Mouse (Mus musculus) gastrocnemius, postnatal 4 days (tissue): ENCODE measurements around the gene Ttc22. TPM values are rescaled to one million over a fixed set of nuclear protein-coding genes. Genes with fewer than 3 reads are reported as not detected.
A peak's percentile ranks its signal among the peaks of the same experiment; 100 is the strongest.

Experiments used
- DNase-seq, 2 experiments: peaks; one replicate each; pipeline ENCODE4 v3.0.0; 2021 to 2022; ENCODE audit warnings: low spot score in 2 of 2, mixed read lengths in 2 of 2
- total RNA-seq, 2 experiments: library from RNA; stranded (reverse); gene quantifications; 2 replicates each; pipeline ENCODE4 v1.2.3; 2021

Gene Ttc22
- total RNA-seq, 2 experiments from 2014 or later: 0.29 to 0.44 TPM

- DNase-seq: no peak
Measured at GRCm38 (mm10) chr4:106614881-106615280, 7.4 kb upstream of the Ttc22 start.

GRCm38 (mm10) chr4:106615637-106616036 lies 6.6 kb upstream of the Ttc22 start:
- no peak for DNase-seq

DNA sequence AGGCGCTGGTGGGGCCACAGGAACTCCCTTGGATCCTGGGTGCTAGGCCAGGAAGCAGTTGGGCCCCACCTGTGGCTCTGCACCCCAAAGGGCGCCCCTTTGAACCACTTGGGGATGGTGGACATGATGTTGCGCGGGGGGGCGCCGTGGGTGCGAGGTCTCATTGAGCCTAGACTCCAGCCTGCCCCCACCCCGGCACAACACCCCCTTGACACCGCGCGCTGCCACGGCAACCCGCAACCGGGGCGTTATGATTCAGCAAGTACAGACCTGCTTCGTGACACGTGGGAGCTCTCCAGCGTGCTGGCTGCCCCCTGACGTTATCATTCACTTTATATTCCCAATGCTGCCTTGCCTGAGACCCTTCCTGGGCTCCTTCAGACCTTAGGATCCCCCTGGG lies 5.2 kb upstream of the Ttc22 start, which contains the start of gene Lexm:
TSS of gene Lexm (minus strand) at position 186 of the 400 bp plus-strand sequence.
- no peak for DNase-seq

DNA sequence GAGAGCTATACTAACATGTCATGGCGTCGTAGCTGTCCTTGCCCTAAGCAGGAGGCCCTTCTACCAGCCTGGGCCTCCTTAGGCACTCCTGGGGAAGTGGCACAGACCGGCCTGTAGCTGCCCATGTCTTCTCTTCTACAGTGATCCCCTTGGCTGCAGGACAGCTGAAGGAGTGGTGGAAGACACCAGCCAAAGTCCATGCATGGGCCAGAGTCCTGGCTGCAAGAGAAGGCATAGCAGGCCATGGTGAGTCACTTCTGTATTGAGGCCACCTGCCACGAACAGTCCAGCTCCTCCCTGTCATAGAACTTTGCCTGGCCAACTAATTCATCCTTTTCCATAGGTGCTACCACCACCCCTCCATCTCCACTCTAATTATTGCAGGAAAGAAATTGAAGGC lies 3.3 kb upstream of the Ttc22 start:
- no peak for DNase-seq

- DNase-seq: no peak
Measured at GRCm38 (mm10) chr4:106621428-106621827, 804 bp upstream of the Ttc22 start.

GRCm38 (mm10) chr4:106622712-106623111 lies 480 bp downstream of the Ttc22 start:
- DNase-seq: no peak

- no peak for DNase-seq
Measured at GRCm38 (mm10) chr4:106624271-106624670, 2.0 kb downstream of the Ttc22 start.

DNA sequence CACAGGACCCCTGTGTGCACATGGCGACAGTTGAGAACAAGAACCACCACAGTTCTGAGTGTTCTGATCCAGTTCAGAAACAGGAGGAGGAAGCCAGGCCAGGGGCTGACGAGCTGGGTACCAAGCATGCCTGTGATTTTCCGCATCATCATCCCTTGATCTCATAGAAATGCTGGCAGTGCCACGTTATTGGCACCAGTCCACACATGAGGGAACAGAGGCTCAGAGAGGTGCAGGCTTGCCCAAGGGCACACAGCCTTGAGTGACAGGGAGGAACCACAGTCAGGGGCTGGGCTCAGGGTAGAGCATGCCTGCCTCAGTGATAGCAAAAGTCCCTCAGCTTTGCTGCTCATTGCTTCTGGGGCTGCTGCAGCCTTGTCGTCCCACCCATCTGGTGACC lies 5.6 kb downstream of the Ttc22 start:
- no peak for DNase-seq

DNA sequence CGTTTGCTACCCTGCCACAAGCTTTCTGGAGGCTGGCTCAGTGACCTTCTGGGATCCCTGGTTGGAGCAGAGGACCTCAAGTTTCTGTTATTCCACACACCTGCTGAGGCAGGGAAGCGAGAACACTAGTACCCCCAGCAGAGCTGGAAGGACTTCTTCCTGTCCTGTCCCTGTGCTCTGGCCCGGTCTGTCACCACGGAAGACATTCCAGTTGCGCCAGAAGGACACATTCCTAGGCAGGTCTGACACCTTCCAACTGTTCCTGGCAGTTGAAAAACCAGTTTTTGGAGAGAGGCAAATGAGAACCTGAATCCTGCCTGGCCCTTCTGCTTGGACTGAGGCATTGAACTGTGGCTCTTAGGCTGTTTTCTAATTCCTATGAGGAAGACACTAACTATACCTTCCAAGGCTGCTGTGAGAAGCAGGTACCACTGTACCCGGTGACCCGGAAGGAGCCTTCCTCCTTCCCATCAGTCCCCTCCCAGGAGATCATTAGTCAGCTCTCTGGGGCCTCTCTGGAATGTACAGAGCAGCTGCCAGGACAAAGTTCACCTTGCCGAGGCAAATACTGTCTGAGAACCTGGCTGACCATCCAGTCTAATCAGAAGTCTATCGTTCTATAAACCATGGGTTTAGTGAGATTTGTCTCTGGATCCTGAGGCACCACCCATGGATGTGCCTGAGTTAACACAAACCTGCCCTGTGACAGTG lies 6.6 kb downstream of the Ttc22 start:
- DNase-seq: no peak

GRCm38 (mm10) chr4:106629374-106629773 lies 7.1 kb downstream of the Ttc22 start:
- no peak for DNase-seq

DNA sequence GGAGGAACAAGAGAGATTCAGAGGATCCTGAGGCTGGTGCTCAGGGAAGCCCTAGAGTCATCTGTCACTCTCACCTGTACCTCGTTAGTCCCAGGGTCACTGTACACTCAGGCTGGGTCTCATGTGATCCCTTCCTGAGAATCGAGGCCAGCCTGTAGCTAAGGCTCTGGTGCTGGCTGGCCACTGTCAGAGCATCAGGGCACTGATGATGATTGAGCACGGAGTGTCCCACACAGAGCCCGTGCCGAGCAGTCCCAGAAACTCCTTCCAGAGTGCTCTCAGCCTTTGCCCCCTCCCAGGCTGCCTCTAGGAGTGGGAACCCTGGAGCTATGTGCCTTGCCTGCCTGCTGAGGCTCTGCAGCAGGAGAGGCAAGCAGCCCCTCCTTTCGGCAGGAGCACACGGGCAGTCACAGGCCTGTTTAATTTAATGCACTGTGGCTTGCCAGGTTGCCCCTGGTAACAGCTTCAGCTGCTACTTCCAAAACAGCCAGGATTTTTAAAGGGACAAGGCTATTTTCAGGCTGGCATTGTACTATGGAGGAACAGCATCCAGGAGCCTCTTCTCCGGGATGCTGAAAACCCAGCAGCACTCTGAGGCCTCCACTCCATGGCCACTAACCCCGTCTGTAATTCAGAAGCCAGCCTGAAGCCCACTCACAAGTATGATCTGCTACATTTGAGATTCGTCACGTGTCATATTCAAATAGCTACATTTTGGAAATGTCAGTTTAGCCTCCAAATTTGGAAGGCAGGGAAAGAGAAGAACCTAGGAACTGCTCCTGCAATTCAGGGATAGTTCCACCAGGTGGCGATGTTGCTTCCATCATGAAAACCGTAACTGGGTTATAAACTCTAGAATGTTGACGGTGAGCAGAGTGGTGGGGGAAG lies 8.3 kb downstream of the Ttc22 start:
- DNase-seq: peak in 1 of 2 experiments; percentile 55

GRCm38 (mm10) chr4:106632313-106632712 lies 10.1 kb downstream of the Ttc22 start:
- no peak for DNase-seq

DNA sequence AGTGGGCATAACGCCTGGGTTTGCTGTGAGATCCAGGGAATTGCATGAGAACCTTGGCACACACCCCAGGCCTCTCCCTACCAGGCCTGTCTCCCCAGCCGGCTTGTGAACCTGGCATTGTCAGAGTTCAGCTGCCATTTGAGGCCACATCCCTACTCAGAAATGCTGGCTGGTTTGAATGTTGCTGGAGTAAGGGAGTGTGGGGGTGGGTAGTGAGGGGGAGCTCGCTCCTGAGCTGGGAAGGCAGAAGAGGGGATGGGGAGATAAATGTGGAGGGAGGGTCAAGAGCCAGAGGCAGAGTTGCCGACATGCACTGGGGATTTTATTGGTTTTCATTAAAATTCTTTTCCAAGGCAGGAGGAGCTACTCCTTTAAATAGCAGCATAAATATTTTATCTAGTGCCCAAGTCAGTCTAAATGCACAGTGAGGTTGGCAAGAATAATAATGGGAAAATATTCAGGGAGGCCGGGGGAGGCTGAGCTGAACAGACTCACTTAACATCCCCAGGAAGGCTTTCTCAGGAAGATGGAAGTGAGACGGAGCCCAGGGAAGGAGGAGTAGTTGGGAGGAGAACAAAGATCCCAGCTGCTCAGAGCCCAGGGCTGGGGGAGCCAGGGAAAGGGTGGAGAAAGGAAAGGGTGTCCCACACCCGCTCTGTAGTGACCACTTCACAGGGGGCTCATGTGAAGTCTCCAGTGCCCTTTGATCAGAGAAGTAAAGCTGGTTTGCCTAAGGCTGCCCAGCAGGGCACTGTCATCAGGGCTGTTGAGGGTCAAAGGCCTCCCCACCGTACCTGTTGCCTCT lies 11.3 kb downstream of the Ttc22 start:
- no peak for DNase-seq

DNA sequence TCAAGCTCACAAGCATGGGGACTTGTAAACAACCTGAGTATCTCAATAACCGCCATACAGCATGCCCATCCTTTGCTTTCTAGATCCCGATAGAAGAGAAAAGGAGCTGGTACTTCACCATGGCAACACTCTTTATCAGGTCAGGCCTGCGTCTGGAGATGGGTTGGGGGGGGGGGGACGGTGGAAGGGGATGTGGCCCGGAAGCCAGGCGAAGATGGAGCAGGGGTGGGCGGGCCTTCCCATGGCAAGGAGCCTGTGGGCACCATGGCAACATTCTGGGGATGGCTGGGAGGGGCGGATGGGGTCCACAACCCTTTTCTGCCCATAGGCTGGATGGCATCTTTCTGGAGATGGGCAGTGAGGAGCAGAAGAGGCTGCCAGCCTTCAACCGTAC lies 11.9 kb downstream of the Ttc22 start:
- no peak for DNase-seq

DNA sequence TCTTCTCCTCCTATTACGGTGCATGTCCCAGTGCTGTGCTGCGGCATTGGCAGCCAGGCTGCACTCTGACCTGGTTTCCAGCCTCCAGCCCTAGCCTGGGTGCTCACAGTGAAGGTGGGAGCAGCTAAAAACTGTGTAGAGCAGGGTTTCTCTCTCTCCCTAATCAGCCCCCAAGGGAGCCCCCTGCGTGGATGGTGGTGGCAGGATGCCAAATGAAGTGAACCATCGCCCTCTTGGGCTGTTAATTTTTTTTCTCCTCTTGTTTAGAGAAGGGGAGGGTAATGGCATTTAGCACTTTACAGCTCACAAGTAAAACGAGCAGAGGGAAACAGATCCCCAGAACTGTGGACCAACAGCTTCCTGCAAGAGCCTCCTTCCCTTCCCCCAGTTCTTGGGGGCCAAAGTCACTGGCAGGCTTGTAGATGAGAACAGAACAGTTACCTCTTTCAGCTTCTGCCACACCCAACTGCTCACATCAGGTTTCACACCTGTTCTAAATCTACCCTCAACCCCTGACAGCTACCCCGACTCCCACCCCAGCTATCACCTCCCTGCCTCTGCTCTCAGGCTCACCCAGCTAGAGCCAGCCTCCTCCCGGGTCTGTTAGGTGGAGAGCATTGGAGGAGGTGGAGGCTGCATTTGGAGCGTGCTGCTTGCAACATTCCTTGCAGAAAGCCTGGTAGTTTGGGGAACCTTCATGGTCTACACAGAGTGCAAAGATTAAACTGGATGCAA lies 21.4 kb downstream of the Ttc22 start:
- no peak for DNase-seq

DNA sequence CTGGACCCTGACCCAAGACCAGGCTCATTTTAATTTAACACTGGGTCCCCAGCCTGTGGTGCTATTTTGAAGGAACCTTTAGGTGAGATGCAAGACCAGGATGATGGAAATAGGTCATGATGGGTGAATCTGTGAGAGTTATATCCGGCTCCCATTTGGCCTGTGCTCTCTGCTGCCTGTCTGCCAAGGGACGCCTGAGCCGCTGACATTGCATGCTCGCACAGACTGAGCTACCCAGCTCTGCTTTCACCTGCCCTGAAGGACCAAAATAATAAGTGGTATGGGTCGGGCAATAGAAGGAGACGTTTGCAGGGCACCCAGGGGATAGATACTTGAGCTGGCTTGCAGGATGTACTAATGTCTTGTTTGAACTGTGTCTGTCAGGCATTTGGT lies 22.0 kb downstream of the Ttc22 start:
- DNase-seq: no peak

DNA sequence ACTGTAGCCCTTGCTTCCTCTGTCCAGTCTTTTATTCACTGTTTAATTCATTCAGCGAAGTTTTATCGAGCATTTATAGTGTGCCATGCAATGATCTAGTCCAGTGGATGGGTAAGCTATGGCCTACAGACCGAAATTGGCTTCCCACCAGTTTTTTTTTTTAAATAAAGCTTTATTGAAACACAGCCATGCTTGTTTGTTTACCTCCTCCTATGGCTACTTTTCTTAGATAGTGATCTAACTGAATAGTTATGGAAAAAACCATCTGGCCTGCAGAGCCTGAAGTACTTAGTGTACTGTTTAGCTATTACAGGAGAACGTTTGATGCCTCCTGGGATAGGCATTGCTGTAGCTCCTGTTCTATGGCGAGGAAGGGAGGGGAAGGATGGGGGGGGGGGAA lies 23.6 kb downstream of the Ttc22 start:
- DNase-seq: no peak

DNA sequence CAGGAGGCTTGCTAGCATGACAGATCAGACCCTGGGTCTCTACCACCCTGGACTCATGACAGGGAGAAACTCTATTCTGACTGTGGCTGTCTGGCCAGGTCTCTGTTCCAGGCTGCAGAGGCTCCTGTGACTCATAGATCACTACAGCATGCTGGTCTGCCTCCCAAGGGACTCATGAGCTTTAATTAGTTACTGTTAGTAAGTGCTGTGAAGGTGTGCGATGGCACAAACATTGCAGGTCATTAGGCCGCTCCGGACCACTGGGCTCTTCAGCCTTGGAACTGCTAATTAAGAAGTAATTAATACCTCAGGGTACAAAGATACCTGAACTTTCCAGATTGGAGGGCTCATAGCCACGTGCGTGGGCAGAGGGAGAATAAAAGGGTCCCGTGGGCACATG lies 24.9 kb downstream of the Ttc22 start:
- DNase-seq: no peak

- DNase-seq: peak; percentile 94 to 96
Measured at GRCm38 (mm10) chr4:106650833-106651527, 28.7 kb downstream of the Ttc22 start, which contains the start of gene Pars2. Gene Pars2 (plus strand): TSS chr4:106651069.

DNA sequence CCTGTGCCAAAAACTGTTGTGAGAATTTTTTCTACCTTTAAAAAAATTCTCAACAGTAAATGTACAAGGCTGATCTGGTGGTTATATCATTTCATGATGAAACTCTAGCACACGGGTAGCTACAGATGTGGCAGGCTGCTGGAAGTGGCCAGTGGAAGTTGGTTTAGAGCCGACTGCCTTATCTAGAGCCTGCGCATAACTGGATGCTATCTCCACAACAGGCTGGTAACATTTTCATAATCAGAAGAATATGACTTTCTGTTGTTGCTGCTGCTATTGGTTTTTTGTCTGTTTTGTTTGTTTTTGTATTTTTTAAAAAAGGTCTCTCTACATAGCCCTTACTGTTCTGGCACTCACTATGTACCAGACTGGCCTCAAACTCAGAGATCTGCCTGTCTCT lies 30.3 kb downstream of the Ttc22 start:
- no peak for DNase-seq
